Mouse (Mus musculus) left cerebral cortex, adult 18-20 months (tissue): Measurements from ENCODE around the gene Cd7. TPM values are rescaled to one million over a fixed set of nuclear protein-coding genes. Genes with fewer than 3 reads are reported as not detected.
"Not testable (repeated sequence)": the region's sequence is repeated elsewhere in the genome, so short reads cannot be mapped to it uniquely, and the experiment has no call there.

Experiments used
- DNase-seq, 2 experiments: peaks; one replicate each; pipeline ENCODE4 v3.0.0; 2021 to 2022; ENCODE audit warnings: low spot score in 2 of 2, mixed read lengths in 1 of 2
- long read RNA-seq, 2 experiments: library from polyadenylated mRNA; stranded (forward); transcript quantifications; one replicate each; pipeline ENCODE4 v2.0.0; 2021
- total RNA-seq, 2 experiments: library from RNA; stranded (reverse); gene quantifications; 2 replicates each; pipeline ENCODE4 v1.2.3; 2021

Cd7 gene
- 1 to 10 TPM; 1.1 to 2.2 TPM for total RNA-seq
- long read RNA-seq, experiment 1, partial matches to known transcripts, result 0 of 1 reads
- long read RNA-seq, experiment 1, other reads (novel, unspliced or antisense), result 0 of 1 reads
- long read RNA-seq, experiment 2, partial matches to known transcripts, result 1 of 2 reads
- long read RNA-seq, experiment 2, other reads (novel, unspliced or antisense), result 0 of 2 reads

GRCm38 (mm10) chr11:121039302-121039701 lies at the start of gene Cd7:
Cd7 (minus strand) TSS chr11:121039418.
- DNase-seq, result peak in 1 of 2 experiments; percentile 17

GRCm38 (mm10) chr11:121088997-121089396 lies 49.8 kb upstream of the Cd7 start:
- no peak for DNase-seq

- DNase-seq, result no peak
These were observed 47.1 kb upstream of the Cd7 start for GRCm38 (mm10) chr11:121086296-121086695.

GRCm38 (mm10) chr11:121085181-121085580 lies 46.0 kb upstream of the Cd7 start:
- no peak for DNase-seq

GRCm38 (mm10) chr11:121082857-121083500 lies 43.8 kb upstream of the Cd7 start:
- DNase-seq, result no peak

- DNase-seq, result no peak
These were observed 43.0 kb upstream of the Cd7 start for GRCm38 (mm10) chr11:121082250-121082649.

- no peak for DNase-seq
These were observed 41.9 kb upstream of the Cd7 start, which contains the start of gene Sectm1a for GRCm38 (mm10) chr11:121081120-121081519. Sectm1a (minus strand) TSS chr11:121081220.

GRCm38 (mm10) chr11:121080330-121080729 lies 41.1 kb upstream of the Cd7 start:
- DNase-seq, result no peak

GRCm38 (mm10) chr11:121075655-121076054 lies 36.4 kb upstream of the Cd7 start:
- DNase-seq, result no peak

- DNase-seq, result not testable (repeated sequence)
These were observed 30.4 kb upstream of the Cd7 start for GRCm38 (mm10) chr11:121069662-121070061.

- no peak for DNase-seq
These were observed 28.7 kb upstream of the Cd7 start for GRCm38 (mm10) chr11:121067895-121068294.

GRCm38 (mm10) chr11:121064197-121064596 lies 25.0 kb upstream of the Cd7 start:
- DNase-seq, result no peak

- DNase-seq, result no peak
These were observed 24.2 kb upstream of the Cd7 start, which contains the start of gene Sectm1b for GRCm38 (mm10) chr11:121063379-121063778. Sectm1b (minus strand) TSS chr11:121063569.

GRCm38 (mm10) chr11:121061615-121062014 lies 22.4 kb upstream of the Cd7 start:
- DNase-seq, result no peak

- not testable (repeated sequence) for DNase-seq
These were observed 21.3 kb upstream of the Cd7 start for GRCm38 (mm10) chr11:121060401-121061067.

GRCm38 (mm10) chr11:121059471-121059870 lies 20.3 kb upstream of the Cd7 start:
- no peak for DNase-seq

- DNase-seq, result no peak
These were observed 19.7 kb upstream of the Cd7 start for GRCm38 (mm10) chr11:121058956-121059355.

- no peak for DNase-seq
These were observed 18.9 kb upstream of the Cd7 start for GRCm38 (mm10) chr11:121058122-121058521.

GRCm38 (mm10) chr11:121056536-121057236 lies 17.5 kb upstream of the Cd7 start:
- DNase-seq, result no peak

- peak; percentile 77 to 79 for DNase-seq
These were observed 14.3 kb upstream of the Cd7 start for GRCm38 (mm10) chr11:121053536-121053935.

- DNase-seq, result no peak
These were observed 13.2 kb upstream of the Cd7 start for GRCm38 (mm10) chr11:121052387-121052786.

GRCm38 (mm10) chr11:121051793-121052192 lies 12.6 kb upstream of the Cd7 start:
- no peak for DNase-seq
